Mouse (Mus musculus) intestine, postnatal 0 days (tissue): ENCODE data around the gene Ttc9c. TPM values are rescaled to one million over a fixed set of nuclear protein-coding genes. Genes with fewer than 3 reads are reported as not detected.
A peak's percentile ranks its signal among the peaks of the same experiment; 100 is the strongest.

Source experiments
- ATAC-seq: fragments of 200-750 bp; cut with Nextera tagmentation; 2 replicates; pipeline ENCODE4 v1.8.0; 2017; ENCODE audit warnings: mild to moderate bottlenecking, moderate TSS enrichment, moderate library complexity
- H3K27ac ChIP-seq: fragments of 300-500 bp; sonication (generic); 2 replicates; pipeline ENCODE4 v1.5.1; 2014; ENCODE audit warnings: mild to moderate bottlenecking, low read depth, low read length, moderate library complexity
- H3K27me3 ChIP-seq: fragments of 300-500 bp; sonication (generic); replicated peaks from 2 replicates; pipeline ENCODE4 v1.6.1; 2014; ENCODE audit warnings: low read length, mixed read lengths; ENCODE audit not compliant: control insufficient read depth, insufficient read depth
- H3K36me3 ChIP-seq: fragments of 300-500 bp; sonication (generic); 2 replicates; pipeline ENCODE4 v1.6.1; 2014; ENCODE audit warnings: mild to moderate bottlenecking, moderate library complexity; ENCODE audit not compliant: control insufficient read depth, insufficient read depth
- H3K4me1 ChIP-seq: fragments of 300-500 bp; sonication (generic); replicated peaks from 2 replicates; pipeline ENCODE4 v1.6.1; 2014; ENCODE audit warnings: antibody characterized with exemption, low read length, mixed read lengths; ENCODE audit not compliant: control insufficient read depth, insufficient read depth
- H3K4me2 ChIP-seq: fragments of 300-500 bp; sonication (generic); replicated peaks from 2 replicates; pipeline ENCODE4 v1.6.1; 2014; ENCODE audit warnings: low read depth, mild to moderate bottlenecking, moderate library complexity
- H3K4me3 ChIP-seq: fragments of 300-500 bp; sonication (generic); 2 replicates; pipeline ENCODE4 v1.5.1; 2014; ENCODE audit warnings: low read depth, low read length
- H3K9ac ChIP-seq: fragments of 300-500 bp; sonication (generic); 2 replicates; pipeline ENCODE4 v1.6.1; 2014; ENCODE audit warnings: mild to moderate bottlenecking, low read depth, low read length
- H3K9me3 ChIP-seq: fragments of 300-500 bp; sonication (generic); 2 replicates; pipeline ENCODE4 v1.6.1; 2016; ENCODE audit warnings: mixed run types; ENCODE audit not compliant: control insufficient read depth
- CTCF ChIP-seq: sonication (generic); IDR thresholded peaks from 2 replicates; pipeline ENCODE4 v1.5.1; 2016; ENCODE audit warnings: low read depth, mild to moderate bottlenecking, control low read depth, antibody characterized with exemption, moderate library complexity
- WGBS: fragments of 180-500 bp; shearing (Covaris S2); extraction: QIAGEN DNeasy Blood & Tissue Kit; methylation state at CpG from one replicate; pipeline ENCODE4 v1.1.7; 2014; 5-methylcytosine and 5-hydroxymethylcytosine counted together
- polyA plus RNA-seq: library from polyadenylated mRNA; unstranded; fragments of >200 nt; fragmentation: Nextera tagmentation; extraction: Ambion mirVana; gene quantifications from 2 replicates; pipeline ENCODE4 v1.2.1, GENCODE M21; 2015

Gene Ttc9c
- polyA plus RNA-seq, 1 experiment from 2014 or later = 18.2 TPM

DNA sequence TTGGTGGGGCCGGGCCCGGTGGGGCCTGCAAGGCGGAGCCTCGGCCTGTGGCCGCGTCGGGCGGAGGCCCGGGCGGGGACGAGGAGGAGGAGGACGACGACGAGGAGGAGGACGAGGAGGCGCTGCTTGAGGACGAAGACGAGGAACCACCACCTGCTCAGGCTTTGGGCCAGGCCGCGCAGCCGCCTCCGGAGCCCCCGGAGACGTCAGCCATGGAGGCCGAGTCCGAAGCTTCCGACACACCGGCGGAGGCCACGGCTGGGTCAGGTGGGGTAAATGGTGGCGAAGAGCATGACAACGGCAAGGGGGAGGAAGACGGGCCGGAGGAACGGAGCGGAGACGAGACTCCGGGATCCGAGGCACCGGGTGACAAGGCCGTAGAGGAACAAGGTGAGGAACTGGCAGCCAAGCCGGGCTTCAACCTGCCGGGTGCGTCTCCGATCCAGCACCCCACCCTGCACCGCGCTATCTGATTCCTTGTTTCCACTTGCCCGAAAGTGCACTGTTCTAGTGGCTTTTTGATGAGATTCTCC lies 1.4 kb upstream of the Ttc9c start:
- H3K4me2 ChIP-seq = peak overlapping the region; percentile 80
- peak overlapping the region; percentile 97 for H3K9ac ChIP-seq
- peak overlapping the region; percentile 95 for H3K27ac ChIP-seq
- TF ChIP-seq CTCF = no peak
- WGBS = under 1% methylated on average over 48 of the region's 48 CpGs
- H3K4me3 ChIP-seq = peak overlapping the region; percentile 97
- H3K36me3 ChIP-seq = peaks cover 25% of the 10 kb centered on the region
- ATAC-seq = peak; percentile 7
- no peaks in the 10 kb centered on the region for H3K9me3 ChIP-seq
- no peaks in the 10 kb centered on the region for H3K27me3 ChIP-seq
- peaks cover 5% of the 10 kb centered on the region; the same call in 1 of the 2 replicates for H3K4me1 ChIP-seq

DNA sequence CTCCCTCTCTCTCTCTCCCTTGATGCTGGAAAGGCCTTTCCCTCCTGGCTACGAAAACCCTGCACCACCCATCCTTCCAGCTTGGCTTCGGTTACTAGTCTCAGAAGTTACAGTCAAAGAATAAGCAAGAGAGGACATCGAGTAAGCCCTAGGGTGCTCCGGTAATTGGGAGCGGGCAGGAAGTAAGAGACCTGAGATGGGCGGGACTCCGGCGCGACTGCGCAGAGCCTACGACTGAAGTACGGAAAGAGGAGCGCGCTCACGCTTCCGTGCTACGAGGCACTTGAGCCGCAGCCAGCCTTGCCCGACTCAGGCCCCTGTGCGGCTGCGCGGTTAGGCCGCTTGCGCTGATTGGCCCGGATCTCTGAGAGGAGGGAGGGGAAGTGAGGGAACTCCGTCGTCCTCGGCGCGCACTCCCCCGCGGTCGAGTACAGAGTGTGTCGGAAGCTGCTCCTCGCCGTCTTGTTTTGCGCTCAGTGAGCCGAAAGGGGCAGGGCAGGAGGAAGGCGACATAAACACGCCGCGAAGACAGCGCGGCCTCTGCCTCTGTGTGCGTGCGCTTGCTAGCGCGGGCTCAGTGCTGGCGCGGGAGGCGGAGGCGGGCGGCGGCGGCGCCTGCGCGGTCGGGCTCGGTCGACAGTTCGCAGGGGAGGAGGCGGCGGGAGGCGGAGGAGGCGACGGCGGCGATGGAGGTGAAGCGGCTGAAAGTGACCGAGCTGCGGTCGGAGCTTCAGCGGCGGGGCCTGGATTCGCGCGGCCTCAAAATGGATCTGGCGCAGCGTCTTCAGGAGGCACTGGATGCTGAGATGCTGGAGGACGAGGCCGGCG lies 677 bp upstream of the Ttc9c start, which contains the start of gene Hnrnpul2:
Hnrnpul2 (plus strand) TSS at position 415 of the 828 bp plus-strand sequence.
- Histone ChIP-seq H3K4me3 (peak within 1 kb of the TSS; percentile 97), H3K4me1 (peaks cover 5% of the 10 kb centered on the region; the same call in 1 of the 2 replicates), H3K9me3 (no peaks in the 10 kb centered on the region), H3K36me3 (peaks cover 19% of the 10 kb centered on the region), H3K27ac (peak within 1 kb of the TSS; percentile 95), H3K4me2 (peak within 1 kb of the TSS; percentile 80), H3K27me3 (no peaks in the 10 kb centered on the region), H3K9ac (peak within 1 kb of the TSS; percentile 97)
- TF ChIP-seq CTCF = no peak
- peak; percentile 95 for ATAC-seq
- under 1% methylated on average over 80 of the region's 83 CpGs for WGBS

DNA sequence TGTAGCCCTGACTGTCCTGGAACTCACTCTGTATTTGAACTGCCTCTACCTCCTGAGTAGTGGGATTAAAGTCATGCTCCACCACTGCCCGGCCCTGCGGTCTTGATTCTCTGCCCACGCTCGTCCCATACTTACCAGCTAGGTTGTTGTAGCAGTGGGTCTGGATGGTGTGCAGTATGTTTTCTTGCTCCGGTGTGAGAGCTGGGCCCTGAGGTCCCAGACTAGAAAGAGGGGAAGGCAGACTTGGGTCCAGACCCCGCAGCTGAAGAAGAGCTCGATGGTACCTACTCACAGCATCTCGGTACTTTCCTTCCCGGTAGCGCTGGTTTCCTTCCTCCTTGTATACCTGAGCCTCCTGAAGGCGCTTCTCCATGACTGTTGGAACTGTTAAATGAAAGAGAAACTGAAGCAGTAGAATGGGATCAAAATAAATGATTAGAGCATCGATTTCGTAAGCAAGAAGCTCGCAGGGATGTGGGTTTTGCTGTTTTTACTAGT lies 783 bp downstream of the Ttc9c start:
- no peak for ATAC-seq
- no peaks in the 10 kb centered on the region for H3K9me3 ChIP-seq
- WGBS = 14% methylated on average over 14 of the region's 14 CpGs

DNA sequence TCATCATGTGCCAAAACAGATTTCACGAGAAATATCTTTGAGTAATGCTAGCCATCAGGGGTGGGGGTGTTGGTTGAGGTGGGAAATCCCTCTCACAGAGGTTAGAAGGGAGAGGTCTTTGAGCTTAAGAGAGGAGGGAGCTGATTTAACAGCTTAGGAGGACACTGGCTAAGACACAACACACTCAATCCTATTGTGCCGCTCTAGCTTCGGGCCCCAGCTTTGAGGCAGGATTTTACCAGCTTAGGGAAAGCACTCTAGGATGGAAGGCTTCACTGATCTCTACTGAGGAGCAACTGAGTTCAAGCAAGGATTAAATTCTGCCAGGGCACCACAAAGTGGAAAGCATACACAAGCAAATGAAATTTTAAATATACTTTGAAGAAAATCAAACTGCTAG lies 2.1 kb downstream of the Ttc9c start:
- Histone ChIP-seq H3K4me2 (no peak overlapping the region), H3K9ac (no peak overlapping the region), H3K4me3 (no peak overlapping the region), H3K27me3 (no peaks in the 10 kb centered on the region), H3K27ac (no peak overlapping the region), H3K4me1 (peaks cover 1% of the 10 kb centered on the region; the same call in 1 of the 2 replicates), H3K9me3 (no peaks in the 10 kb centered on the region), H3K36me3 (peaks cover 21% of the 10 kb centered on the region)
- 74% methylated on average over 3 of the region's 3 CpGs for WGBS
- no peak for ATAC-seq
- no peak for TF ChIP-seq CTCF

More for the DNA sequence above, 783 bp downstream of the Ttc9c start:
- H3K4me3 ChIP-seq = peak overlapping the region; percentile 97
- H3K27me3 ChIP-seq = no peaks in the 10 kb centered on the region
- H3K4me1 ChIP-seq = peaks cover 5% of the 10 kb centered on the region; the same call in 1 of the 2 replicates
- peak overlapping the region; percentile 86 for H3K27ac ChIP-seq
- H3K36me3 ChIP-seq = peaks cover 14% of the 10 kb centered on the region
- H3K9ac ChIP-seq = peak overlapping the region; percentile 52
- peak overlapping the region; percentile 80 for H3K4me2 ChIP-seq
- no peak for TF ChIP-seq CTCF

DNA sequence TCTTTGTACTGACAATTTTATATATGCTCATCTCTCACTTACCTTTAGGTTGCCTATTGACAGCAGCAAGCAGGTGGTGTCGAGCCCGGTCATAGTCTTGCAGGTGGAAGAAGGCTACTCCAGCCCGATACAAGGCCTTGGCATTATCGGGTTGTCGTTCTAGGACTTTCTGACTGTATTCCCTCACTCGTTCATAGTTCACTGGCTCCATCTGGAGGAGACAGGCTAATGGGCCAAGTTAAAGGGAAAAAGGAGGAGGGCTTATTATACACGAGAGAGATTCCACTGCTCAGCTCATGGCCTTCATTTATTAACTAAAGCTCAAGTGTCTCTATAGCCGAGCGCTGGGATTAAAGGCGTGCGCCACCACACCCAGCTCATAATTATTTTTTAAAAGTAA lies 3.3 kb downstream of the Ttc9c start:
- no peak for ATAC-seq
- H3K36me3 ChIP-seq = peaks cover 28% of the 10 kb centered on the region
- no peak overlapping the region for H3K4me3 ChIP-seq
- no peak overlapping the region for H3K27ac ChIP-seq
- H3K9me3 ChIP-seq = no peaks in the 10 kb centered on the region
- H3K4me1 ChIP-seq = no peaks in the 10 kb centered on the region
- H3K27me3 ChIP-seq = no peaks in the 10 kb centered on the region
- H3K9ac ChIP-seq = no peak overlapping the region
- TF ChIP-seq CTCF = peak; percentile 63
- no peak overlapping the region for H3K4me2 ChIP-seq
- WGBS = 55% methylated on average over 11 of the region's 11 CpGs

DNA sequence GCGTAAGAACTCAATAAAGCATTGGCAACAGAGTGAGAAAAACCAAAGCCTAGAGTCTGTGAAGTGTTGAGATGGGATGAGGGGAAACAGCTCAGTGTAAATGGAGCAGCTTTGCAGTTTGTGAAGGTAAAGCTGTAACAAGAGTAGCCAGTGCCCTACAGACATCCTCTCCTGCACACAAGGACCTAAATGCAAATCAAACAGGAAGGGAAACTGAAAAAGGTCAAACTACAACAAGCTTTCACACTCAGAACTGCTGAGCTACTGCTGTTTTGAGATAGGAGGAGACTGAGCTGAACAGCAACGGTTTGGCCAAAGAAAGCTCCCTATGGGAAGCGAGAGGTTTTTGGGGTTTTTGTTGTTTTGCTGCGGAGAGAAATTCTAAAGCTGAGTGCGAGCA lies 12.3 kb downstream of the Ttc9c start:
- 93% methylated on average over 5 of the region's 5 CpGs for WGBS
- ATAC-seq = no peak
- no peak for TF ChIP-seq CTCF
- Histone ChIP-seq H3K27ac (0 out of 2 replicates have a peak overlapping the region, but pooled peaks have one; percentile 8), H3K27me3 (no peaks in the 10 kb centered on the region), H3K4me3 (no peak overlapping the region), H3K9ac (no peak overlapping the region), H3K36me3 (peaks cover 32% of the 10 kb centered on the region), H3K4me2 (no peak overlapping the region), H3K4me1 (no peaks in the 10 kb centered on the region), H3K9me3 (no peaks in the 10 kb centered on the region)
